Mouse (Mus musculus) embryo, embryonic 10.5 days (tissue): ENCODE measurements around the gene Spata18.

Experiments used
- DNase-seq: peaks from one replicate; pipeline ENCODE4 v3.0.0-alpha.2; 2015; ENCODE audit warnings: low spot score

Spata18 gene

DNA sequence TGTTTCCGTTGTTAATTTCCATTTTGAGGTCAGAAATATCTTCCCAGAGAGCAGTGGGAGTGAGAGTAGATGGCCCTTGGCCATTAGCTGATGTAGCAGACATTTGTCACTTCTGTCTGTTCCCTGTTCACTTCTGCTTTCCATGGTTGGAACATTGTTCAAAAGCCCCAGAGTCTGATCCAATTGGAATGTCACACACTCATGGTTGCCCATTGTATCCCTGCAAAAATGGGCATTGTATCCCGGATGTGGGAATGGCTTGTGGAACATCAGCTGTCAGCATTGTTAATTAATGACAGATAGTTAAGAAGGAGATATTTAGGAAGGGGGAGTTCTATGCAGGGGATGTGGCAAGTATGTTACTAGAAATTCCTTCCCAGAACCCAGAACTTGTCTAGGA lies 65.8 kb downstream of the Spata18 start:
- no peak for DNase-seq

DNA sequence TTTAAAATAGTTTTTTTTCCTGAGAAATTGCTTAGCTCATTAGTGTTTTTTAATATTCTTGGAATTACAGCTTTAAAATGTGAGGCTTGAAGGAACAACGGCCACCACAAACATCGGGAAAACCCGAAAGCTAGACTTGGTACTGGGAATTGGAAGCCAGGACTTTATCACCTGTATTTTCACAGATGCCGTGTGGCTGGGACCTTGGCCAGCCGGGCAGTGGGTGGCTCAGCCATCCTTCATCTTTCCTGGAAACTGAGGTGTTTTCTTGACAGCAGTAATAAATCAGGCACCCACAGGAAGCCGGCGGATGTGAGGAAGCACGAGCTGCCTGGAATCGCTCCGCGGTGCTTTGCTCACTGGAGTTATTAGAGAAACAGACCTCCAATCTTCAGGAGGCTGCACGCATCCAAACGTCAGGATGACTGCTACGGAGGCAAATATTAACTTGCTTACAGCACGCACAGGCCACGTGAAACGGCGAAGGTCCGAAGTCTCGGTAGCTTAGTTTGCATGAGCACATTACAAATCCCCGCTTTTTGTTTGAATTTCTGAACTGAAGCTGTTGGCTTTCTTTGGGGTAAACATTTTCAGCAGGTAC lies 70.6 kb downstream of the Spata18 start:
- no peak for DNase-seq

DNA sequence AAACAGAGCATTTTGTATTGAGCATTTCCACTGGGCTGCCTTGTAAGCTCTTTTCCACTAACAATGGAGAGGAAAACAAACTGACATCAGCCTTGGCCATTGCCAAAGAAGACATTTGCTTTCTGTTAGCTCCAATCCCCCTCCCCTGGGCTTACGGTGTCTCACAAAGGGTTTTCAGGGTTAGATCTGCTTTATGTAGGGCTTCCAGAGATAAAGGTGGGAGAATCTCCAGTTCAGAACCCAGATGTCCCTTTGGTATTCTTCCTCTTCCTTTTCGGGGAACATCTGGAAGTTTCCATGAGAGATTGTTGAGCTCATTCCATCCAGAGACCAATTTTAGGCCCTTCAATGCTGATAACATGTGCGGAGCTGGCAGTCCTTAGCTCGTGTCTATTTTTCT lies 74.8 kb downstream of the Spata18 start:
- DNase-seq = no peak

DNA sequence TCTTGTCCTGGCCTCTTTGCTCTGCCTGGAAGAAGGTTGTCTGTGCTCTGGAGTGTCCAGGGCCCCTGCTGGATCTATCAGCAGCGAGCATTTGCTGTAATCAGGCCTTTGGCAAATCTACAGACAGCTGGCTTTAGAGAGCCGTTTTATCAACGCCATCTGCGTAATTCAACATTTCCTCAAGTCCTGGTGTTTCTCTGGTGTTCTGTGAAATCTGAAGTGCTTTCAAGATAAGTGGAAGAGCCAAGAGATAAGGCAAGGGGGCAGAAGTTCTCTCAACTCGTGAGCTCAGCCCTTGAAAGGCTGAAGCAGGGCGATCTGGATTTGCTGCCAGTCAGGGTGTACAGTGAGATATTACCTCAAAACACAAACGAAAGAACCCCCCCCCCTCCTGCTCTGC lies 77.5 kb downstream of the Spata18 start:
- no peak for DNase-seq
